Comparison of ENCODE assay signal across 14 mouse cellular contexts in genomic region chr2:70069861-70070260, GRCm38 (mm10). TPM values are rescaled to one million over a fixed set of nuclear protein-coding genes. Genes with fewer than 3 reads are reported as not detected.
DNase-seq lines count a peak whose midpoint lies in the region; ATAC-seq and TF ChIP-seq lines count a peak whose summit lies in the region.
"Had no signal": no experiment of that assay in that cellular context is flagged by ENCODE, and none has a peak within 500 bp of the region (broad histone marks: within the 10 kb centered on the region; RNA-seq: fewer than 3 reads in every experiment).

No protein-coding gene starts in this region.

- no peaks in the 10 kb centered on the region for H3K36me3 ChIP-seq in heart, embryonic 15.5 days
- H3K36me3 ChIP-seq in kidney, adult 2 months (ENCODE audit: control insufficient read depth, insufficient read depth, low read length), result no peaks in the 10 kb centered on the region
- no peaks in the 10 kb centered on the region for H3K36me3 ChIP-seq in kidney, embryonic 15.5 days
- H3K36me3 ChIP-seq: forebrain, embryonic 15.5 days; hindbrain, embryonic 12.5 days; limb, embryonic 15.5 days had no signal

- peaks cover 4% of the 10 kb centered on the region; the same call in 1 of the 2 replicates for H3K4me1 ChIP-seq in heart, embryonic 15.5 days (replicated peaks)
- peaks cover 15% of the 10 kb centered on the region for H3K4me1 ChIP-seq in kidney, adult 2 months (ENCODE audit: control insufficient read depth, insufficient read depth, low read length)
- peaks cover 15% of the 10 kb centered on the region for H3K4me1 ChIP-seq in kidney, embryonic 15.5 days

- no peaks in the 10 kb centered on the region for H3K27me3 ChIP-seq in heart, embryonic 15.5 days
- no peaks in the 10 kb centered on the region for H3K27me3 ChIP-seq in kidney, adult 2 months (replicated peaks; ENCODE audit: control insufficient read depth, insufficient read depth, low read length)
- H3K27me3 ChIP-seq in kidney, embryonic 15.5 days, result no peaks in the 10 kb centered on the region
- H3K27me3 ChIP-seq: forebrain, embryonic 15.5 days; hindbrain, embryonic 12.5 days; limb, embryonic 15.5 days; Patski had no signal

- no peak for TF ChIP-seq CTCF in kidney, adult 2 months (conservative IDR thresholded peaks at IDR 0.05; ENCODE audit: insufficient read depth, insufficient read length, low read depth, low read length)

- no peak for TF ChIP-seq POLR2A in kidney, adult 2 months (IDR thresholded peaks at IDR 0.05; ENCODE audit: low read depth, low read length)

- intact Hi-C loops in heart, postnatal 36 days (cut with DNase I), result no loop called here

- no peak overlapping the region for H3K4me2 ChIP-seq in heart, embryonic 15.5 days
- H3K4me2 ChIP-seq in kidney, embryonic 15.5 days, result peak overlapping the region; percentile 31; the same call in 1 of the 2 replicates
- H3K4me2 ChIP-seq: forebrain, embryonic 15.5 days; hindbrain, embryonic 12.5 days; limb, embryonic 15.5 days had no signal

- H3K4me3 ChIP-seq in heart, embryonic 15.5 days, result no peak overlapping the region
- peak overlapping the region; percentile 34; the same call in 1 of the 2 replicates for H3K4me3 ChIP-seq in kidney, adult 2 months (ENCODE audit: insufficient read depth, low read depth, low read length)
- H3K4me3 ChIP-seq in kidney, embryonic 15.5 days (replicated peaks), result no peak overlapping the region
- H3K4me3 ChIP-seq: forebrain, embryonic 15.5 days; hindbrain, embryonic 12.5 days; limb, embryonic 15.5 days had no signal

- no peak overlapping the region for H3K27ac ChIP-seq in heart, embryonic 15.5 days
- H3K27ac ChIP-seq in kidney, adult 2 months (ENCODE audit: insufficient read depth, low read depth, low read length), result peak overlapping the region; percentile 95
- peak overlapping the region; percentile 74 for H3K27ac ChIP-seq in kidney, embryonic 15.5 days
- H3K27ac ChIP-seq: forebrain, embryonic 15.5 days; hindbrain, embryonic 12.5 days; limb, embryonic 15.5 days had no signal

- WGBS in heart, embryonic 15.5 days, result 68% methylated on average over 5 of the region's 5 CpGs
- 58% methylated on average over 5 of the region's 5 CpGs for WGBS in kidney, adult 2 months
- 83% methylated on average over 5 of the region's 5 CpGs for WGBS in kidney, embryonic 15.5 days

- 0 out of 2 replicates have a peak, but pooled peaks have one; percentile 39 for ATAC-seq in heart, embryonic 15.5 days (replicated peaks; ENCODE audit: insufficient number of reproducible peaks, insufficient read depth, low FRiP score, low read depth)
- no peak; the same call in 1 of the 2 replicates for ATAC-seq in kidney, embryonic 15.5 days (replicated peaks; ENCODE audit: low FRiP score)
- no peak for ATAC-seq in monocyte, adult 5-6 weeks (replicated peaks; ENCODE audit: insufficient number of reproducible peaks, low FRiP score, low TSS enrichment, poor library complexity, severe bottlenecking)
- ATAC-seq: forebrain, embryonic 15.5 days; Patski had no signal

- no peak for DNase-seq in heart, postnatal 36 days
- peak; percentile 71 for DNase-seq in kidney, adult 2 months
- peak; percentile 52 for DNase-seq in lung, postnatal 36 days
- DNase-seq in right cerebral cortex, adult 18-20 months, result no peak
- DNase-seq: gastrocnemius, postnatal 10 days; thymus, postnatal 25 days had no signal

- no peaks in the 10 kb centered on the region for H3K9me3 ChIP-seq in heart, embryonic 15.5 days (replicated peaks)
- H3K9me3 ChIP-seq in kidney, embryonic 15.5 days (replicated peaks), result no peaks in the 10 kb centered on the region
- H3K9me3 ChIP-seq: forebrain, embryonic 15.5 days; hindbrain, embryonic 12.5 days; limb, embryonic 15.5 days had no signal

- no peak overlapping the region for H3K9ac ChIP-seq in heart, embryonic 15.5 days
- no peak overlapping the region for H3K9ac ChIP-seq in kidney, embryonic 15.5 days
- H3K9ac ChIP-seq: forebrain, embryonic 15.5 days; hindbrain, embryonic 12.5 days; limb, embryonic 15.5 days had no signal

RNA-seq across cellular contexts. Expression of gene Myo3b, which starts 30.9 kb away (rescaled TPM):
- 0.23 and 0.25 TPM in 2 replicates for polyA plus RNA-seq in heart, embryonic 15.5 days (2015; fragmentation: Nextera tagmentation; extraction: Ambion mirVana)
- total RNA-seq in heart, postnatal 36 days (2021), result under 1 TPM in 1 of 2 experiments, not detected in 1; 0.08 TPM
- polyA plus RNA-seq in kidney, adult 2 months (2012; rRNA removed), result 1.6 and 1.7 TPM in 2 replicates
- polyA plus RNA-seq in kidney, embryonic 15.5 days (2015; fragmentation: Nextera tagmentation; extraction: Ambion mirVana), result 0.43 and 0.44 TPM in 2 replicates
- 0.10 to 2.9 TPM (median 1.5 TPM) in 3 replicates for total RNA-seq in monocyte, adult 5-6 weeks (2017)
- total RNA-seq: common myeloid progenitor, adult 5-6 weeks had no signal
- polyA plus RNA-seq: limb, embryonic 15.5 days had no signal

Comparison
In these comparisons a context has a peak if more than half of its experiments do, and no peak if none do; other contexts are left out.
1. DNase-seq: peak in kidney, adult 2 months (single experiment) and lung, postnatal 36 days (single experiment); none in heart, postnatal 36 days (0 of 2) and right cerebral cortex, adult 18-20 months (single experiment).